Mouse (Mus musculus) liver (tissue): ENCODE measurements around the gene Olfr70.

Experiments used
- DNase-seq: peaks from one replicate; pipeline ENCODE4 v3.0.0-alpha.2; 2020; ENCODE audit warnings: mixed read lengths

Gene Olfr70

DNA sequence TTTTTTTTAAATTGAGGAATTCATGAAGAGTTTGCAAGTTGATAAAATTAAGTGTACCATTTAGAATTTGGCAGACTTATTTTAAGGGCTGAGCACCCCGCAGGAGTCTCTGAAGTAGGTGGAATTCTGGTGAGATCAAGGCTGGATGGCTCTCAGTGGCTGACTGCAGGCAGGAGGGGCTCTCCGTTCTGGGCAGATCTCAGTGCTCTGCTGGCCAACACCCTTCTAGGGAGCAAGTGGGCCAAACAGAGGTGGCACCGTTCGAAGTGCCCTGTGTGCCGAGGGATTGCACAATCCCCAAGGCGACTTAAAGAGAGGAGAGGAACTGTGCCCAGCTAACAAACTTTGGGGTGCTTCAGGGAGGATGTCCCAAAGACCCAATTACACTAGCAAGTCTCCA, 9.3 kb upstream of the Olfr70 start, which contains the start of gene Olfr71:
TSS of gene Olfr71 (minus strand) at position 387 of the 400 bp plus-strand sequence.
- no peak for DNase-seq

DNA sequence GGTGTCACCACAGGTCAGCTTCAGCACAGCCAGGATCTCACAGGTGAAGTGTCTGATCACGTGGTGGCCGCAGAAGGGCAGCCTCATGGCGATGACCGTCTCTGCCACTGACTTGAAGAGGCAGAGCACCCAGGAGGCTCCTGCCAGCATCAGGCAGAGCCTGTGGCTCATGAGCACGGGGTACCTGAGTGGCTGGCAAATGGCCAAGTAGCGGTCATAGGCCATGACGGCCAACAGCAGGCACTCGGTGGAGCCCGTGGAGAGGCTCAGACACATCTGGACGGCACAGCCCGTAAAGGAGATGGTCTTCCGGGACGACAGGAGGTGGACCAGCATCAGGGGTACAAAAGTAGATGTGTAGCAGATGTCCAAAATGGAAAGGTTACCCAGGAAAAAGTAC, 5.4 kb upstream of the Olfr70 start:
- DNase-seq, result no peak

DNA sequence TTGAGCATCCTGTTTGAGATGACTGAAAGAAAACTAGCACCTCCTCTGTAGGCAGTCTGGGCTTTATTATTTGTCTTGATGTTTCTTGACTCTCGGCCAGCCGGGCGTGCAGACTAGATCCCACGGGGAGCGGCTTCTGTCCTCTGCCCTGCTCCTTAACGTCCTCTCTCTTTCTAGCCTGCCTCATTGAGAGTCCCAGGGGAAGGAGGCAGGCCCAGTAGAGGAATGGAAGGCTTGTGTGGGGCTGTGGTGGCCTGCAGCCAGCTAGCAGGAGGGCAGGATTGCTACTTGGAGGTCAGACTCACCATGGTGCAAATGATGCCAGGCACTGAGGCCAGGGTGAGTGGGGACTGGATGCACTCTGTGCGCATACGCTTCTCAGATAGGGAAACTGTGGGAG, 3.2 kb upstream of the Olfr70 start:
- no peak for DNase-seq

DNA sequence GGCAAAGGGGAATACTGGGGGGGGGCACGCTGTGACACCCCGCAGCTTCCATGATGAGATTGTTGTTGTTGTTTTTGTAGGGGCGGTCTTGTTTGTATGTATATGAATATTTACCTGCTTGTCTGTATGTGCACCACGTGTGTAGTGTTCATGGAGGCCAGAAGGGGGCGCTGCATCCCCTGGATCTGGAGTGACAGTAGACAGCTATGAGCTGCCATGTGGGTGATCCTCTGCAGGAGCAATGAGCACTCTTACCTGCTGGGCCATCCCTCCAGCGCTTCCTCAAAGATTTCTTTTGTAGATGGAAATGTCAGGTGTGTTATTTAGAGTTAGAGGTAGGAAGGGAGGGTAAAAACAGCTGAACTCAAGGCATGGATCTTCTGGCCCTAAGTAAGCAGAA, 2.8 kb upstream of the Olfr70 start:
- DNase-seq, result peak; percentile 26

DNA sequence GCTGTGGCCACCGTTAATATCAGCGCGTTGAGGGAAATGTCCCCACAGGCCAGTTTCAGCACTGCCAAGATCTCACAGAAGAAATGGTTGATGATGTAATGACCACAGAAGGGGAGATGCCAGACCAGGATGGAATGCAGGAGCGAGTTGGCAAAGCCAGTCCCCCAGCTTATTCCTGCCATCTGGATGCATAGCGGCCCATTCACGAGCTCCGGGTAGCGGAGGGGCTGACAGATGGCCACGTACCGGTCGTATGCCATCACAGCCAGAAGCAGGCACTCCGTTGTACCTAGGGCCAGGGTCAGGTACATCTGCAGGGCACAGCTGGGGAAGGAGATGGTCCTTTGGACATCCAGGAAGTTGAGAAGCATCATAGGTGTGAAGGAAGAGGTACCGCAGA, 4.0 kb downstream of the Olfr70 start:
- no peak for DNase-seq

DNA sequence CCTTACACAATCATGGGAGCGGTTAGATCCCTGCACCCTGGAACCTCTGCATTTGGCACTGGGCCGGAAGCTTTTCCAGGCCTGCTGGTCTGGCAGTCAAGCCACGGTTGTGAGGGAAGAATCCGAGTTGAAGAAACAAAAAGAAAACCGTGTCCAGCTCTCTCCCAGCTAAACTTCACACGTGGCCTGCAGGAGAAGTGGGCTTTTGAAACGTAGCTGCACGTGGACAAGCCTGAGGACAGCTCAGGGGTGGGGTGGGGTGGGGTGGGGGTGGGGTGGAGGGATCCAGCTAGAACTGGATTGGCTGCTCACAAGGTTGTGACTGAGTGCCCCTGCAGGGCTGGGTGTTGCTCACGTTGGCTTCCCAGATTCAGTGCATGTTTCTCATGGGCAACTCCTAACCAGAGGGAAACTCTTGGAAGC, 5.3 kb downstream of the Olfr70 start:
- DNase-seq, result peak; percentile 36

DNA sequence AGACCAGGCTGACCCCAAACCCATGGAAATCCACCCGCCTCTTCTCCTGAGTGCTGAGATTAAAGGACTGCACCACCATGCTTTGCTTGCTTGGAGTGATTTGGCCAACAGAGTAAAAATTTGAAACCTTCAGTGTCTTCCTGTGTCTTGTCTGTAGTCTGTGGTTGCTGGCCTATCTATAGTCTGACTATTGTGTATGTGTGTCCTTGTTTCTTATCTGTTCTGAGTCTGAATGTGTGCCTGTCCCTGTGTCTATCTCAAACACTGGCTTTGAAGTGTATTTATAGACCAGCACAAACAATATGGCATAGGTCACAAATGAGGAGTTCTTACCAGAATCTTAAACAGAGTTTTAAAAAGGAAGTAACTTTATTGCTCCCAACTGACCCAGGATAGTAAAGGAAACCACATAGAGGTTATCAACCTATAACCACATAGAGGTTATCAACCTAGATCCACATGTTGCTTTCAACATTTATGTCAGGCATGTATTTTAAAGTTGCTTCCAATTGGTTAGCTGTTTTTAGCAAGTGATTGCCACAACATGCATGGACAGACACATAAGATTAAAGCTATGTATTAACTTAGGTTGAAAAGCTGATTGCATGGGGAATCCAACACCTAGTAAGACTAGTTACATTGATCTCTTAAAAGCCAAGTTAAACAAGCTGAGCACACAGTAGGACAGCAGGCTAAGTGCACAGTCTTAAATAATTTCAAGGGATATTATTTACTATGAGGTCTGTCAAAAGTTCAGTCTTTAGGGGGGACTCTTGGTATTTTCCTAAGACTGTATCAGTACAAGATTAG, 6.0 kb downstream of the Olfr70 start:
- DNase-seq, result no peak

DNA sequence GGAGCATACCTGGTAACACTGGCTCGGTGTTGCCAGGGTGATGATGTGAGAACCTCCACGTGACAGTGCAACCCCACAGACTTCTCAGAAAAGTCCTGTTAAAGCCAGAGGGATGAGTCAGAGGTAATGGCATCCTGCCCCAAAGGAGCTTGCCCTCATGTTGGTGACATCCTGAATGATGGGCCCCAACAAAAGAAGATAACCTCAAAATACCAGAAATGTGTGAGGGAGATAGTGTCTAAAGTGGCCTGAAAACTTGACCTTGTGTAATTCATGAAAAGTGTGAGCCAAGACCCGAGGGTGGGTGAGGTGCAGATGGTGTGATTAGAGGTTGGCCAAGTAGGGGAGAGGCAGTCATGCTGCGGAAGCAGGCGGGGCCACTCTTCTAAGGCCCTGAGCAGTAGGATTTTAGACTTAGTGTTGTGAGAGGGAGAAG, 6.8 kb downstream of the Olfr70 start:
- peak; percentile 20 for DNase-seq

DNA sequence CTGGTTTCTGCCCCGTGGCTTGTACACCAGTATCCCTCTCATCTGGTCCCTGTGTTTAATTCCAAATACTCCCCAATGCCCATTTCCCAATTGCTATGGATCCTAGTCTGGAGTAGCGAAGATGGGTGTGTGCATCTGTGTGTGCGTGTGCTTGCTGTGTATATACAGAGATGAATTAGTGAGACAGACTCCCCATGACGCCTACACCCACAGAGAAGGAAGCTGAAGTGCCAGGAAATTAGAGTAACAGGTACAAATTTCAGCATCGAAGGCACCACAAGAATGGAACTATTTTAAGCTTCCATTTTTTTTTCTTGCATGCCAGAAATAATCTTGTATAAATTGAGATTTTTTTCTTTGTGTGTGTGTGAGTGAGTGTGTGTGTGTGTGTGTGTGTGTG, 9.6 kb downstream of the Olfr70 start:
- DNase-seq, result no peak

DNA sequence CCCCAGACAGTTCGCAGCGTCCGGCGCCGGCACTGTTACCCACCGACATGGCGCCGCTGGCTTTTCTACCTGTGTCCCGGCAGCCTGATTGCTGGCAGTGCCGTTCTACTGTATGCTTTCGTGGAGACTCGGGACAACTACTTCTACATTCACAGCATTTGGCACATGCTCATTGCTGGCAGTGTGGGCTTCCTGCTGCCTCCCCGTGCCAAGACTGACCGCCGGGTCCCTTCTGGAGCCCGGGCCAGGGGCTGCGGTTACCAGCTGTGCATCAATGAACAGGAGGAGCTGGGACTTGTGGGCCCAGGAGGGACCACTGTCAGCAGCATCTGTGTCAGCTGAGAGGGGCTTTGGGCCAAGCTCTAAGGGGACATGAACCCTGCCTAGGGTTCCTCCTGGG, 10.6 kb downstream of the Olfr70 start:
- no peak for DNase-seq

DNA sequence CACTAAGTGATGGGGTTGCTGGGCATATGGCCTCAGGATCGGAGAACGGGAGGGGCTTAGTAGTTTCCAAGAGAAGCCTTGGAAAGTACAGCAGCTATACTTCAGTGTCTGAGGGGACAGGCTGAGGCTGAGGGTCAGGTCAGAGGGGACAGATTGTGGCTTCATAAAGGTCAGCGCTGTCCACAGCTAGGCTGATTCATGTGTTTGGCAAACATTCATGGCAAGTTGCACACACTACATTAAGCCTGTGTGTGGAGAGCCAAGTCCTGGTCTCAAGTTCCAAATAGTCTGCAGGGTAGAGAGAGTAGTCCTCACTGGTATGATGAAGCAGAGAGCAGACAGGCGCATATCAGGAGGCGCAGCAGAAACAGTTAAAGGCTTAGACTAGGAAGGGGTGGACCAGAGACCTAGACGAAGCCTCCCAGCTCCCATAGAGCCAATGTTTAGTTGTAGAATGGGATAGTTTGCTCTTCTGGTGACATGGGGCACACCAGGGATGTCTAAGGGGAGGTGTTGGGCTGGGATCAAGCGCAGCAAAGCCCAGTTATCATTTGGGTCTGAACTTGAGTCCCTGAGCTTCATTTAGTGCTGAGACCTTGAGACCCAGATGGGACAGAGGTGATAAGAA, 21.1 kb downstream of the Olfr70 start:
- DNase-seq, result no peak

DNA sequence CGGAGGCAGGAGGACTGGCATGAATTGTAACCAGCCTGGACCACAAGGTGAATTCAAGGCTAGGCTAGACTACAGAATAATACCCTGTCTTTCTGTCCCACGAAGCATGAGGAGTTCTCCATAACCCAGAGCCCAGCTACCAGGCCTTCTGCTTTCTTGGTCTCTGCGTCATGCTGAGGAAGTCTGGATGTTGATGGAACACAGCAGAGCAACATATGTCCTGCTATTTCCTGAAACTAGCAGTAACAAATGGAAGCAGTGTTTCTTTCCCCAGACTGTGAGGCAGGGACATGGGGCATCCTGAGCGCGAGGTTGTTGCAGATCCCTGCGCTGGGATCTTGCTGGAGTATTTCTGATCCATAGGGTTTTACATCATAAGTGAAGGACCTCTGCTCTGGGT, 22.1 kb downstream of the Olfr70 start:
- DNase-seq, result no peak

DNA sequence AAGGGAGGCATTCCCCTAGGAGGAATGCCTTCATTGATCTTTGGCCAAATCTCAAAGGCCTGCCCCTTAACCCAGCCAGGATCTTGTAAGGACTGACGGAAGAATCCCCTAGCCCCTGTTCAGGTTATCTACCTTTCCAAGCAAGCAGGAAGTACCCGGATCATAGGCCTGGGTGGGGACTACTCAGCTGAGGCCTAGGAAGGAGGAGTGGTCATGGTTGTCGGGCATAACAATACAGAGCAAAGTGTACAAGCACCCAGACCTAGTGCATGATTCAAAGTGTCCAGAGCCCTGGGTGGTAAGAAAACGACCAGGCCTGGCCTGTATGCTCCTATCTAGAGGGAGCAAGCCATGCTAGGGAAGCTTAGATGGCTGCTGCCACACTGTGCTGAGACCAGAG, 25.0 kb downstream of the Olfr70 start:
- no peak for DNase-seq

DNA sequence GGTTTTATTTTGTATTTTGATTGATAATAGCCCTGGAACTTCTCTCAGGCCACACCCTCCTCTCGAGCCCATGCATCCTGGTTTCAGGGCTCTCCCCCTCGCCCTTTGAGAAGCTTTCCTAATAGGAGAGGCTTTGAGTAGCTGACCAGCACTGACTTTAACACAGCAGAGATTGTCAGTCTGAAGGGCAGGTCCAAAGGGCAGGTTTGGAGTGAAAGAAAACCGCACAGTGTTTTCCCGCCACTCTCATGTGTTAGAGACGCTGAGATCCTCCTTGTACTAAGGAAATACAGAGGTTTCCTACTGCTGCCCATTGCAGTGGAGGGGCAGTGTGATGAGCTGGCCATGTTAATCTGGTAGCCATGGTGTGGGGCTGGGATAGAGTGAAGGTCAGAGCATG, 25.6 kb downstream of the Olfr70 start:
- no peak for DNase-seq

DNA sequence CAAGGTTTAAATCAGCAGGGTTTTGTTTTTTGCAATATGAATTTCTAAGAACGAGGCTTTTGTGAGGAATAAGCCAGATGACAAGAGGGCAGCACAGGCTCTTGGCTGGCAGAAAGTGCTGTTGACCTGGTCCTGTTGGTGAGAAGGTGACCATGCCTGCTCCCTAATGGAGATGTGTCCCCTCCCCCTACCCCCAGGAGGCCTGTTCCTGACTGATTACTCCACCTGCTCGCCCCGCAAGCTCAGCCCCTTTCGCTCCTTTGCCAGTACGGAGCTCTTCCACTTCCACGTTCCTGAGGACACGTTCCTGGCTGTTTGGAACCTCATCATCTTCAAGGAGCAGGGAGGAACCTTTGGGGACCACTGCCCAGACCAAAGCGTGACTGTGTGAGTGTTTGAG, 26.9 kb downstream of the Olfr70 start:
- no peak for DNase-seq

DNA sequence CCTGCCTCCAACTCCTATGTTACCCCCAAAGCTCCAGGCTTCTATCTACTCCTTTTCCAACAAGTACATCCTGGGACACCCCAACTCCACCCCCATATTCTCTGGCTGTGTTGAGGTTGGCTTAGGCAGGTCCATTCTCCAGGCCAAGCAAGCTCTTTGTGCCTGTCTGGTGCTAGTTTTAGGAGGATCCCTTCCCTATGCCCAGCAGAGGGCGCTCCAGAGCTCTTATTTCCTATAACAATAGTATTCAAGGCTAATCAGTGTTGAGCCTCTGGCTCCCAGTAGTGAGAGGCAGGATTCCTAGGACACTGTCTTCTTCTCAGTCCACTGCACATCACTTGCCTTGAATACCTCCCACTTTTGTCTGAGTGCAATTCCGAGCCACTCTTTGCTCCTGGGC, 28.5 kb downstream of the Olfr70 start:
- DNase-seq, result peak; percentile 88

DNA sequence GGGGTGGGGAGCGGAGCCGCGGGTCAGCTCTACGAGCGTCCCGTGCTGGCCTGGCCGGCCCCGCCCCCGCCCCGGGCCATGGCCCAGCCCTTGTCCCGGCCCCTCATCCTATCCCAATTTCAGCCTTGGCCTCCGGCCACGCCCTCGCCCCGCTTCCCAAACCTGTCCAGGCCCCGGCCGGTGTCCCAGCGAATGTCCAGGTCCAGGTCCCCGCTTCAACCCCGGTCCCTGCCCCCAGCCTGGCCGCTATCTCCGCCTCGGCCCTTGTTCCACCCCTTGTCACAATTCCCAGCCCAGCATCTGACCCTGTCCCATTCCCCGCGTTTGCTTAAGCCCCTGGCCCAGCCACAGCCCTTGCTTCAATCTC, 31.2 kb downstream of the Olfr70 start:
- no peak for DNase-seq

DNA sequence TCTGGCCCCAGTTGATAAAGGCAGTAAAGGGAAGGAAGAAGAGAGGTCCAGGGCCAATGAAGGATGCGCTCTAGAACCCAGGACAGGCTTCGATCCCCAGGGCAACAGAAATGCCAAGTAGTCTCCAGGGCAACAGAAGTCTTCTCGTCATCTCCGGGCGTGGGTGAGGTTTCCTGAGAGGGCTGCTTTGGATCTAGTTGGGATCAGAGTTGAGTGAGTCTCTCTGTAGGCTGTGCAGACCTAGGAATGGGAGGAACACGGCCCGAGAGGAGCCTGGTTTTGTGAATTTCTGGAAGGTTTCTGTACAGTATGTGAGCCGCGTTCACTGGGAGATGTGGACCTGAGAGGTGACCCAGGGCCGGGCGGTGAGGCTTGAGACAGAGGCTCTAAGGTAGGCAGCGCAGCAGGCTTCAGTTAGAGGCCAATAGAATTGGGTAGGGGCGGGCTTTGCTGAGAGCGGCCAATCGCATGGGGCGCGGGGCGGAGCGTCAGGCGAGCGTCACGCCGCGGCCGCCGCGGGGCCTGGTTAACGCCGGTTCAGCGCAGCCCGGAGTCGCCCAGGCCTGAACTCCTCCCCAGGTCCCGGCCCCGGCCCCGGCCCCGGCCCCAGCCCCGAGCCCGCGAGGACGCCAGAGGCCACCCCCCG, 31.7 kb downstream of the Olfr70 start, which contains the start of the genes Tmem8b and Fam221b:
TSS of gene Tmem8b (plus strand) at position 190 of the 646 bp plus-strand sequence.
TSS of gene Fam221b (minus strand) at position 364 of the 646 bp plus-strand sequence.
- peak; percentile 91 for DNase-seq

DNA sequence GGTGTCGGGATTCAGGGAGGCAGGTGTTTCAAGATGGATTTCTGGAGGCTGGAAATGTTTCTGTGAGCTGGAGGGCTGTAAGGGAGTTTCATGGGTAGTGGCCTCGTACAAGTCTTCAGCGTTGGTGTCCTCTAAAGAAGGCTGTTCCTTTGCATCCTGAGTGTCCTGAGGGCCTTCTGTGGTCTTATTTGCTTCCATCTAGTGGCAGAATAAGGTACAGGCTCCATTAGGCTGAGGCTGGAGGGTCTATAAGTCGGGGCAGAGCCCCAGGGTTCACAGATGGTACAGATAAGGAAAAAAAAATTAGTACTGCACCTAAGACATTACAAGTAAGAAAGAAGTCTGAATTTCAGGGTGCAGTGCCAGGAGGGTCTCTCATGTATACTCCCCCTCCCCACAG, 34.2 kb downstream of the Olfr70 start:
- no peak for DNase-seq

DNA sequence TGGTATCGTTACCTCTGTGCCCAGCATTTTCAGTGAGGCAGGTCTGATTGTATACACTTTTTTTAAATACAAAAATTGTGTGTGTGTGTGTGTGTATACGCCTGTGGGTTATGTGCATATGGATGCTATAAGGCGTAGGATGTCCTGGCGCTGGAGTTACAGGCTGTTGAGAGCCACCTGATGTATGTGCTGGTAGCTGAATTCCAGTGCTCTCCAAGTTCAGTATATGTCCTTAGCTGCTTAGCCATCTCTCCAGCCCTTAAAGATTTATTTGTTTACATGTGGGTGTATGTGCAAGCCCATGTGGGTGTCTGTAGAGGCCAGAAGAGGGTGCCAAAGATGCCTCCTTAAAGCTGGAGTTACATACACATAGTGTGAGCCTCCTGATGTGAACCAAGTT, 43.5 kb downstream of the Olfr70 start:
- DNase-seq, result no peak

DNA sequence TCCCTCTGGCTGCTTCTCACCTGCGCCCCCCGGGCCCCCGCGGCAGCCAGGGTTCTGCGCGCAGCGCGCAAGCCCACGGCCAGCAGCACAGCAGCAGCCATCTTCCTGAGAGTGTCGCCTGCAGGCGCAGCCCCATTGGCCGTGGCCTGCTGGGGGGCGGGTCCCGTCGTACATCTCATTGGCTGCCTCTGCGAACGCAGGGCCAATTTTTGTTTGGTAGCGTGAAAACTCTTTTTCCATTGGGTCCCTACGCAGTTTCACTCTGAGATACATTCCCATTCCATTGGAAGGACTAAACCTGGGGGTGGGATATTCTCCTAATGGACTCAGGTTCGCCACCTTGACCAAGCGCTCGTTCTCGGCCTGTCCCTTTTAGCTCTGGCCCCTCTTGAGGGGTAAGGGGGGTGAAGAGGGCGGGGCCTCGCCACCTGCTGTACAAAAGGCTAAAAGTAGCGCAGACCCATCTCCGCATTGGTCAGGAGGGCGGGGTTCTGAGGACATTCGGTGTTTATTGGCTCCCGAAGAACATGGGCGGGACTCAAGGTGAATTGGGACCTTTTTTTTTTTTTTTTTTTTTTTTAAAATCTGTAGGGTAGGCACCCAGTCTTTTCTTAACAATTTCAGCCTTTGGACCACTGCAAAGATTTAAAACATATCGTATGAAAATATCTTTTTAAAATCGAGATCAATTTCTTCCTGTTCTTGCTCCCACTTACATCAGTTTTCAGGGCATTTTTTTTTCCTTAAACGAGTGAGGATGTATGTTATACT, 44.1 kb downstream of the Olfr70 start, which contains the start of gene Hint2:
TSS of gene Hint2 (minus strand) at position 128 of the 771 bp plus-strand sequence.
- peak; percentile 94 for DNase-seq

DNA sequence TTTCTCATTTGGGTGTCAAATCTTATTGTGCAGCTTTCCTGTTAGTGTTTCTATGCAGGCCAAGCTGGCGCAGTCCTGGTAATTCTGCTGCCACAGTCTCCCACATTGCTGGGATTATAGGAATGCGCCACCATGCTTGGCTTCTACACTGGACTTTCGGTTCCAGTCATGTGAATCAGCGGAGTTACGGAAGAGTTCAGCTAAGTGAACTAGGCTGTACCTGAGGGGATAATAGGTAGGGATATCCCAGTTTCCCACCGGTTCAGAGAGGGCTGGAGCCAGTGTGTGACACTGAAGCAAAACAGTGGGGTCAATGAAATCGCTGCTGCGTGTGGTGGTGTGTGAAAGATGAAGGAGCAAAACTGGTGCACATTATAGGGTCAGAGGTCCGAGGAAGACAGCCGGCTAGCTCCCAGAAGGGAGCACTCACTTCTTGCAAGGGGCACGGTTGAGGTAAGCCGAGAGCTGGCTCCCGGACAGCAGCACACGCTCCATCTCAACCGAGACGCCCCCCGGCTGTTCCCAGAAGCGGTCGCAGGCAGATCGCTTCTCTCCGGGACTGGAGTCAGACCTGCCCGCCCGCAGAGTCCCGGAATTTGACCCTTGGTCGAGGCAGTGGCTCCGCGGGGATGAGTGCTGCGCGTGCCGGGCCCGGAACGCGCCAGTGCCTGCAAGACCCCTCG, 44.8 kb downstream of the Olfr70 start:
- no peak for DNase-seq
